Mouse (Mus musculus) CH12.LX (cell line): ENCODE data around the gene Gstp1. TPM values are rescaled to one million over a fixed set of nuclear protein-coding genes. Genes with fewer than 3 reads are reported as not detected.

ENCODE experiments used
- DNase-seq: peaks from one replicate; pipeline ENCODE4 v3.0.0-alpha.2; 2013; ENCODE audit errors: extremely low read depth
- H3K27ac ChIP-seq: 2 replicates; pipeline ENCODE4 v1.5.1; 2012; ENCODE audit warnings: low read depth, mild to moderate bottlenecking, control low read depth, moderate library complexity; ENCODE audit not compliant: insufficient read depth
- H3K27me3 ChIP-seq: replicated peaks from 2 replicates; pipeline ENCODE3; 2012; ENCODE audit warnings: inconsistent platforms
- H3K36me3 ChIP-seq, 2 experiments: replicated peaks in 1 of 2; 2 replicates each; pipeline versions ENCODE3 to v1.6.1; 2012; ENCODE audit warnings: inconsistent platforms in 1 of 2, low read length in 1 of 2, mild to moderate bottlenecking in 1 of 2, mixed read lengths in 1 of 2, moderate library complexity in 1 of 2; ENCODE audit not compliant: control insufficient read depth in 1 of 2, insufficient read depth in 1 of 2
- H3K4me1 ChIP-seq, 2 experiments: 2 replicates each; pipeline ENCODE4 v1.6.1; 2012; ENCODE audit warnings: inconsistent platforms in 1 of 2, moderate library complexity in 1 of 2; ENCODE audit not compliant: insufficient read depth in 2 of 2, control insufficient read depth in 1 of 2
- H3K4me2 ChIP-seq: 2 replicates; pipeline ENCODE4 v1.6.1; 2012; ENCODE audit warnings: low read depth, mild to moderate bottlenecking, control low read depth; ENCODE audit not compliant: poor library complexity, insufficient read depth, severe bottlenecking
- H3K4me3 ChIP-seq, 3 experiments: fragments of 150-350 bp in 1 of 3; sonication (generic) in 1 of 3; replicated peaks in 1 of 3; 2 replicates each; pipeline versions ENCODE3 to v1.5.1; 2011 to 2012; ENCODE audit warnings: low read depth in 2 of 3, low read length in 2 of 3, mild to moderate bottlenecking in 2 of 3, moderate library complexity in 2 of 3, control low read depth in 1 of 3, improper control_type of control experiment in 1 of 3, inconsistent platforms in 1 of 3, mixed read lengths in 1 of 3; ENCODE audit not compliant: poor library complexity in 1 of 3
- H3K79me2 ChIP-seq: replicated peaks from 2 replicates; pipeline ENCODE4 v1.6.1; 2012; ENCODE audit warnings: mild to moderate bottlenecking, moderate library complexity; ENCODE audit not compliant: control insufficient read depth, poor library complexity, insufficient read depth, severe bottlenecking; ENCODE audit errors: extremely low read depth
- H3K9ac ChIP-seq: 2 replicates; pipeline ENCODE4 v1.6.1; 2012; ENCODE audit warnings: low read depth, mild to moderate bottlenecking, control low read depth, moderate library complexity; ENCODE audit not compliant: insufficient read depth
- H3K9me3 ChIP-seq: replicated peaks from 2 replicates; pipeline ENCODE3; 2012; ENCODE audit warnings: low read length, inconsistent platforms, mixed read lengths
- CHD1 ChIP-seq: IDR thresholded peaks from 2 replicates; pipeline ENCODE4 v1.6.1; 2012; ENCODE audit warnings: low read depth, low read length, improper control_type of control experiment, inconsistent platforms
- E2F4 ChIP-seq: IDR thresholded peaks from 2 replicates; pipeline ENCODE4 v1.6.1; 2011; ENCODE audit warnings: low read depth, low read length, improper control_type of control experiment; ENCODE audit not compliant: insufficient replicate concordance
- ELF1 ChIP-seq: IDR thresholded peaks from 2 replicates; pipeline ENCODE4 v1.6.1; 2014; ENCODE audit warnings: low read depth, mild to moderate bottlenecking, inconsistent platforms, low read length, improper control_type of control experiment
- EP300 ChIP-seq: IDR thresholded peaks from 2 replicates; pipeline ENCODE4 v1.6.1; 2011; ENCODE audit warnings: low read length, improper control_type of control experiment
- ETS1 ChIP-seq: conservative IDR thresholded peaks from 2 replicates; pipeline ENCODE4 v1.6.1; 2012; ENCODE audit warnings: low read depth, mild to moderate bottlenecking, inconsistent platforms, low read length, improper control_type of control experiment, moderate library complexity
- HCFC1 ChIP-seq: IDR thresholded peaks from 2 replicates; pipeline ENCODE4 v1.6.1; 2012; ENCODE audit warnings: low read depth, mild to moderate bottlenecking, inconsistent platforms, low read length, improper control_type of control experiment
- IRF4 ChIP-seq: IDR thresholded peaks from 2 replicates; pipeline ENCODE4 v1.6.1; 2014; ENCODE audit warnings: low read depth, mild to moderate bottlenecking, inconsistent platforms, low read length, improper control_type of control experiment
- JUND ChIP-seq: conservative IDR thresholded peaks from 2 replicates; pipeline ENCODE4 v1.6.1; 2011; ENCODE audit warnings: low read depth, low read length, improper control_type of control experiment
- KAT2A ChIP-seq: IDR thresholded peaks from 2 replicates; pipeline ENCODE4 v1.6.1; 2012; ENCODE audit warnings: low read length, improper control_type of control experiment, inconsistent platforms; ENCODE audit not compliant: insufficient replicate concordance
- MAFK ChIP-seq: IDR thresholded peaks from 2 replicates; pipeline ENCODE4 v1.6.1; 2011; ENCODE audit warnings: low read length, improper control_type of control experiment; ENCODE audit not compliant: insufficient replicate concordance
- MAZ ChIP-seq: IDR thresholded peaks from 2 replicates; pipeline ENCODE4 v1.6.1; 2012; ENCODE audit warnings: low read depth, mild to moderate bottlenecking, inconsistent platforms, low read length, improper control_type of control experiment, moderate library complexity
- MEF2A ChIP-seq: IDR thresholded peaks from 2 replicates; pipeline ENCODE4 v1.6.1; 2014; ENCODE audit warnings: low read depth, mild to moderate bottlenecking, inconsistent platforms, low read length, improper control_type of control experiment, borderline replicate concordance
- MXI1 ChIP-seq: IDR thresholded peaks from 2 replicates; pipeline ENCODE4 v1.6.1; 2011; ENCODE audit warnings: mild to moderate bottlenecking, low read depth, low read length, improper control_type of control experiment
- NELFE ChIP-seq: IDR thresholded peaks from 2 replicates; pipeline ENCODE4 v1.6.1; 2011; ENCODE audit warnings: low read depth, low read length, improper control_type of control experiment
- NRF1 ChIP-seq: IDR thresholded peaks from 2 replicates; pipeline ENCODE4 v1.6.1; 2014; ENCODE audit warnings: low read depth, mild to moderate bottlenecking, inconsistent platforms, low read length, improper control_type of control experiment, moderate library complexity
- POLR2AphosphoS2 ChIP-seq: IDR thresholded peaks from 2 replicates; pipeline ENCODE4 v1.6.1; 2011; ENCODE audit warnings: low read depth, low read length, improper control_type of control experiment
- RCOR1 ChIP-seq: conservative IDR thresholded peaks from 2 replicates; pipeline ENCODE4 v1.6.1; 2012; ENCODE audit warnings: low read depth, mild to moderate bottlenecking, inconsistent platforms, low read length, improper control_type of control experiment
- SIN3A ChIP-seq: IDR thresholded peaks from 2 replicates; pipeline ENCODE4 v1.6.1; 2012; ENCODE audit warnings: low read length, improper control_type of control experiment, inconsistent platforms
- SMC3 ChIP-seq: IDR thresholded peaks from 2 replicates; pipeline ENCODE4 v1.6.1; 2011; ENCODE audit warnings: low read depth, low read length, improper control_type of control experiment
- TCF12 ChIP-seq: IDR thresholded peaks from 2 replicates; pipeline ENCODE4 v1.6.1; 2014; ENCODE audit warnings: low read depth, mild to moderate bottlenecking, inconsistent platforms, low read length, improper control_type of control experiment
- UBTF ChIP-seq: IDR thresholded peaks from 2 replicates; pipeline ENCODE4 v1.6.1; 2012; ENCODE audit warnings: low read depth, mild to moderate bottlenecking, inconsistent platforms, low read length, improper control_type of control experiment, moderate library complexity
- USF1 ChIP-seq: IDR thresholded peaks from 2 replicates; pipeline ENCODE4 v1.6.1; 2014; ENCODE audit warnings: low read depth, mild to moderate bottlenecking, inconsistent platforms, low read length, improper control_type of control experiment
- USF2 ChIP-seq: conservative IDR thresholded peaks from 2 replicates; pipeline ENCODE4 v1.6.1; 2011; ENCODE audit warnings: low read depth, low read length, improper control_type of control experiment
- ZC3H11A ChIP-seq: IDR thresholded peaks from 2 replicates; pipeline ENCODE4 v1.6.1; 2012; ENCODE audit warnings: low read depth, mild to moderate bottlenecking, inconsistent platforms, low read length, improper control_type of control experiment
- ZKSCAN1 ChIP-seq: IDR thresholded peaks from 2 replicates; pipeline ENCODE4 v1.6.1; 2012; ENCODE audit warnings: low read depth, inconsistent platforms, low read length, improper control_type of control experiment, borderline replicate concordance
- dilution Hi-C: fragments of 300-500 bp; cut with MboI; formaldehyde crosslinking; loops from 2 replicates; pipeline ENCODE4 v1.14.3; 2020; ENCODE audit warnings: low sequenced_read_pairs; ENCODE audit not compliant: extremely low pct_unique_long_range_greater_than_20kb, extremely low pct_ligation_motif_present
- in situ Hi-C: fragments of 300-500 bp; cut with MboI; formaldehyde crosslinking; loops from 3 replicates; pipeline ENCODE4 v1.14.3; 2019; ENCODE audit warnings: low sequenced_read_pairs, low pct_ligation_motif_present, low pct_unique_long_range_greater_than_20kb, mixed read lengths
- polyA plus RNA-seq: library from polyadenylated mRNA; unstranded; fragments of >175 nt; gene quantifications from 2 replicates; pipeline ENCODE4 v1.2.1, GENCODE M21; 2012; ENCODE audit warnings: low read depth; ENCODE audit not compliant: insufficient read length
- total RNA-seq, 2 experiments: library from RNA; depleted of rRNA; stranded (reverse); fragments of 300-350 nt in 1 of 2; fragments of >200 nt in 1 of 2; gene quantifications; 2 replicates each; pipeline ENCODE4 v1.2.3; 2012 to 2014

Gene Gstp1
- total and polyA plus RNA-seq, 3 experiments = 333 to 696 (median 529) TPM

DNA sequence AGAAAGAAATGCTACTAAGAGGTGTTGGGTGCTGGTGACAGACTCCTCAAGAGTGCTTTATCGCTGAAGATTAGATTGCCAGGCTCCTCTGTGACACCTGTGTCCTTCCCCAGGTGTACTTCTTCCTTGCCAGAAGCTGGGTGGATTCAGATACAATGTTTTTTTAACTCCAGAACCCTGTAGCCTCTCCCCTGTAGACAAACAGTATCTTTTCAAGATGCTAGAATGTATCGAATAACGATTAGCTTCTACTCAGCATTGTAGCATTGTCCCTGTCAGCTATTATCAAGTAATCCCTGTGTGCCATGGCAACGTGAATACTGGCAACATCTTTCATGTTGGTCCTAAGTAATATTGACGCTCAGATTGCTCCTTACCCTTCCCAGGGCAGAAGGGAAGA is 4.0 kb downstream of the Gstp1 start:
- Histone ChIP-seq H3K4me2 (no peak overlapping the region), H3K36me3 (peaks cover 4 to 15% of the 10 kb centered on the region in 2 experiments), H3K4me1 (peaks cover 10 to 22% of the 10 kb centered on the region in 2 experiments), H3K9me3 (peaks cover 2% of the 10 kb centered on the region), H3K9ac (no peak overlapping the region), H3K4me3 (no peak overlapping the region), H3K79me2 (peaks cover 4% of the 10 kb centered on the region; the same call in 1 of the 2 replicates), H3K27ac (no peak overlapping the region), H3K27me3 (no peaks in the 10 kb centered on the region)
- dilution Hi-C loops (no loop called here), in situ Hi-C loops (no loop called here)
- TF ChIP-seq KAT2A = no peak
- TF ChIP-seq MEF2A = no peak
- no peak for TF ChIP-seq ZC3H11A
- no peak for TF ChIP-seq ETS1
- no peak for TF ChIP-seq ELF1
- TF ChIP-seq MXI1 = no peak
- TF ChIP-seq USF2 = no peak
- TF ChIP-seq MAZ = no peak
- no peak for TF ChIP-seq JUND
- no peak for TF ChIP-seq NELFE
- TF ChIP-seq SMC3 = no peak
- no peak for TF ChIP-seq RCOR1
- no peak for TF ChIP-seq UBTF
- TF ChIP-seq CHD1 = no peak
- TF ChIP-seq E2F4 = no peak
- no peak for DNase-seq

DNA sequence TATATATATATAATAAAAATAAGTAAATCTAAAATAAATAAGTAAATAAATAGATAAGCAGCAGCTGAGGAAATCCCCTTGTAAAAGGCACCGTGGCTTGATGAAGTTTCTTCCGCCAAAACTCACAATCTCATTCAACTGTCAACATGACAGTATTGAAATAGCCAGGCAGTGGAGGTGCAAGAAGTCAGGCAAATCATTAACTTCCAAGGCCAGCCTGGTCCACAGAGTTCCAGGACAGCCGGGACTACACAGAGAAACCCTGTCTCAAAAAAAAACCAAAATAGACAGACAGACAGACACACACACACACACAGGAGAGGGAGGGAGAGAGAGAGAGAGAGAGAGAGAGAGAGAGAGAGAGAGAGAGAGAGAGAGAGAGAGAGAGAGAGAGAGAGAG is 4.5 kb downstream of the Gstp1 start:
- no peak overlapping the region for H3K4me2 ChIP-seq
- H3K9ac ChIP-seq = no peak overlapping the region
- H3K4me1 ChIP-seq = peaks cover 10 to 20% of the 10 kb centered on the region in 2 experiments
- no peak overlapping the region for H3K27ac ChIP-seq
- H3K9me3 ChIP-seq = peaks cover 4% of the 10 kb centered on the region
- in situ Hi-C loops = no loop called here
- peaks cover 4 to 15% of the 10 kb centered on the region in 2 experiments for H3K36me3 ChIP-seq
- dilution Hi-C loops = no loop called here
- peaks cover 4% of the 10 kb centered on the region; the same call in 1 of the 2 replicates for H3K79me2 ChIP-seq
- H3K4me3 ChIP-seq = no peak overlapping the region
- no peak for DNase-seq
- H3K27me3 ChIP-seq = peaks cover 1% of the 10 kb centered on the region
- no peak for TF ChIP-seq SIN3A
- no peak for TF ChIP-seq TCF12
- no peak for TF ChIP-seq USF1
- TF ChIP-seq ZKSCAN1 = no peak
- TF ChIP-seq ZC3H11A = no peak
- TF ChIP-seq MAFK = no peak
- TF ChIP-seq EP300 = no peak
- TF ChIP-seq POLR2AphosphoS2 = no peak
- no peak for TF ChIP-seq USF2
- no peak for TF ChIP-seq E2F4
- TF ChIP-seq IRF4 = no peak
- TF ChIP-seq CHD1 = no peak
- no peak for TF ChIP-seq JUND
- no peak for TF ChIP-seq ELF1
- no peak for TF ChIP-seq UBTF
- no peak for TF ChIP-seq HCFC1
- no peak for TF ChIP-seq MAZ
- TF ChIP-seq NRF1 = no peak
